Mouse (Mus musculus) E14TG2a.4 (cell line): ENCODE results near the gene Zbtb44.

Source experiments
- H3K27me3 ChIP-seq: 2 replicates; pipeline ENCODE4 v1.6.1; 2014; ENCODE audit warnings: low read length, control low read depth; ENCODE audit not compliant: insufficient read depth
- H3K36me3 ChIP-seq: 2 replicates; pipeline ENCODE4 v1.6.1; 2014; ENCODE audit warnings: low read length, control low read depth; ENCODE audit not compliant: insufficient read depth
- H3K4me1 ChIP-seq: replicated peaks from 2 replicates; pipeline ENCODE4 v1.6.1; 2014; ENCODE audit warnings: low read depth, low read length, control low read depth
- H3K4me3 ChIP-seq: replicated peaks from 2 replicates; pipeline ENCODE4 v1.5.1; 2014; ENCODE audit warnings: mild to moderate bottlenecking, low read length
- H3K9me3 ChIP-seq: 2 replicates; pipeline ENCODE4 v1.6.1; 2014; ENCODE audit warnings: low read length, control low read depth
- CTCF ChIP-seq: conservative IDR thresholded peaks from 2 replicates; pipeline ENCODE4 v1.5.1; 2014; ENCODE audit warnings: low read length
- NANOG ChIP-seq: IDR thresholded peaks from 2 replicates; pipeline ENCODE4 v1.6.1; 2014; ENCODE audit warnings: borderline replicate concordance, low read length, mixed read lengths
- POU5F1 ChIP-seq: IDR thresholded peaks from 2 replicates; pipeline ENCODE4 v1.6.1; 2014; ENCODE audit warnings: low read length, borderline replicate concordance

Gene Zbtb44

GRCm38 (mm10) chr9:31080726-31081125 lies 50.3 kb downstream of the Zbtb44 start:
- Histone ChIP-seq H3K9me3 (peaks cover 8% of the 10 kb centered on the region), H3K4me1 (peaks cover 41% of the 10 kb centered on the region), H3K27me3 (peaks cover 20% of the 10 kb centered on the region), H3K36me3 (no peaks in the 10 kb centered on the region), H3K4me3 (no peak overlapping the region)
- TF ChIP-seq NANOG (no peak), CTCF (no peak), POU5F1 (no peak)

- Histone ChIP-seq H3K4me1 (peaks cover 41% of the 10 kb centered on the region), H3K27me3 (peaks cover 25% of the 10 kb centered on the region), H3K9me3 (peaks cover 8% of the 10 kb centered on the region), H3K36me3 (no peaks in the 10 kb centered on the region), H3K4me3 (peak overlapping the region; percentile 61)
- TF ChIP-seq POU5F1 (no peak), CTCF (peak; percentile 45; the same call in 1 of the 2 replicates)
Measured at GRCm38 (mm10) chr9:31082054-31082666, 51.7 kb downstream of the Zbtb44 start.

- no peak overlapping the region for H3K4me3 ChIP-seq
- no peak for TF ChIP-seq POU5F1
- no peak for TF ChIP-seq NANOG
- no peak for TF ChIP-seq CTCF
- H3K9me3 ChIP-seq: peaks cover 8% of the 10 kb centered on the region
- H3K4me1 ChIP-seq: peaks cover 41% of the 10 kb centered on the region
- peaks cover 31% of the 10 kb centered on the region for H3K27me3 ChIP-seq
- H3K36me3 ChIP-seq: peaks cover 4% of the 10 kb centered on the region; the same call in 1 of the 2 replicates
Measured at GRCm38 (mm10) chr9:31082771-31083170, 52.3 kb downstream of the Zbtb44 start.

GRCm38 (mm10) chr9:31085556-31085955 lies 55.1 kb downstream of the Zbtb44 start:
- Histone ChIP-seq H3K9me3 (peaks cover 4% of the 10 kb centered on the region; the same call in 1 of the 2 replicates), H3K4me3 (no peak overlapping the region), H3K36me3 (peaks cover 20% of the 10 kb centered on the region), H3K4me1 (peaks cover 53% of the 10 kb centered on the region), H3K27me3 (peaks cover 34% of the 10 kb centered on the region)
- no peak for TF ChIP-seq NANOG
- no peak for TF ChIP-seq POU5F1
- no peak for TF ChIP-seq CTCF

GRCm38 (mm10) chr9:31086085-31086753 lies 55.8 kb downstream of the Zbtb44 start:
- Histone ChIP-seq H3K4me1 (peaks cover 53% of the 10 kb centered on the region), H3K9me3 (no peaks in the 10 kb centered on the region), H3K36me3 (peaks cover 26% of the 10 kb centered on the region), H3K27me3 (peaks cover 39% of the 10 kb centered on the region), H3K4me3 (no peak overlapping the region)
- TF ChIP-seq CTCF: peak; percentile 74
- no peak for TF ChIP-seq NANOG

GRCm38 (mm10) chr9:31086754-31087145 lies 56.3 kb downstream of the Zbtb44 start:
- H3K27me3 ChIP-seq: peaks cover 44% of the 10 kb centered on the region
- TF ChIP-seq POU5F1 (no peak), NANOG (no peak)
- H3K9me3 ChIP-seq: no peaks in the 10 kb centered on the region
- H3K36me3 ChIP-seq: peaks cover 31% of the 10 kb centered on the region
- H3K4me1 ChIP-seq: peaks cover 49% of the 10 kb centered on the region
- no peak overlapping the region for H3K4me3 ChIP-seq

- TF ChIP-seq POU5F1 (no peak), CTCF (no peak), NANOG (no peak)
Measured at GRCm38 (mm10) chr9:31087466-31087865, 57.0 kb downstream of the Zbtb44 start.

GRCm38 (mm10) chr9:31088116-31088515 lies 57.7 kb downstream of the Zbtb44 start:
- no peak overlapping the region for H3K4me3 ChIP-seq
- TF ChIP-seq NANOG (no peak), CTCF (no peak), POU5F1 (no peak)
- peaks cover 40% of the 10 kb centered on the region for H3K36me3 ChIP-seq
- peaks cover 39% of the 10 kb centered on the region for H3K27me3 ChIP-seq
- H3K9me3 ChIP-seq: no peaks in the 10 kb centered on the region
- H3K4me1 ChIP-seq: peaks cover 52% of the 10 kb centered on the region

More at GRCm38 (mm10) chr9:31087466-31087865, 57.0 kb downstream of the Zbtb44 start:
- no peaks in the 10 kb centered on the region for H3K9me3 ChIP-seq
- H3K4me1 ChIP-seq: peaks cover 51% of the 10 kb centered on the region
- H3K36me3 ChIP-seq: peaks cover 34% of the 10 kb centered on the region
- peaks cover 44% of the 10 kb centered on the region for H3K27me3 ChIP-seq
- H3K4me3 ChIP-seq: no peak overlapping the region

- TF ChIP-seq CTCF (no peak), POU5F1 (no peak), NANOG (no peak)
- Histone ChIP-seq H3K9me3 (no peaks in the 10 kb centered on the region), H3K4me3 (no peak overlapping the region), H3K36me3 (peaks cover 47% of the 10 kb centered on the region), H3K4me1 (peaks cover 49% of the 10 kb centered on the region), H3K27me3 (peaks cover 32% of the 10 kb centered on the region)
Measured at GRCm38 (mm10) chr9:31088883-31089282, 58.4 kb downstream of the Zbtb44 start.
